Mouse (Mus musculus) heart, embryonic 14.5 days (tissue): Measurements from ENCODE around the gene Zdhhc14. TPM values are rescaled to one million over a fixed set of nuclear protein-coding genes. Genes with fewer than 3 reads are reported as not detected.

Source experiments
- ATAC-seq: fragments of 200-750 bp; cut with Nextera tagmentation; 2 replicates; pipeline ENCODE4 v1.8.0; 2017; ENCODE audit warnings: low read depth, moderate TSS enrichment; ENCODE audit not compliant: insufficient number of reproducible peaks, insufficient read depth, low FRiP score
- H3K27ac ChIP-seq, 2 experiments: fragments of 200-500 bp in 1 of 2; fragments of 300-500 bp in 1 of 2; sonication (generic) in 1 of 2; replicated peaks in 1 of 2; 2 replicates each; pipeline ENCODE4 v1.5.1; 2012 to 2014; ENCODE audit warnings: low read depth in 2 of 2, low read length in 2 of 2, control low read depth in 1 of 2, mild to moderate bottlenecking in 1 of 2, mixed read lengths in 1 of 2; ENCODE audit not compliant: control insufficient read depth in 1 of 2, insufficient read depth in 1 of 2
- H3K27me3 ChIP-seq: fragments of 300-500 bp; sonication (generic); 2 replicates; pipeline ENCODE4 v1.6.1; 2014; ENCODE audit warnings: mild to moderate bottlenecking, low read length, control low read depth; ENCODE audit not compliant: control insufficient read depth, insufficient read depth
- H3K36me3 ChIP-seq: fragments of 300-500 bp; sonication (generic); 2 replicates; pipeline ENCODE4 v1.6.1; 2014; ENCODE audit warnings: mild to moderate bottlenecking, control low read depth, low read length, mixed read lengths; ENCODE audit not compliant: control insufficient read depth, insufficient read depth
- H3K4me1 ChIP-seq, 2 experiments: fragments of 200-500 bp in 1 of 2; fragments of 300-500 bp in 1 of 2; sonication (generic) in 1 of 2; 2 replicates each; pipeline ENCODE4 v1.6.1; 2012 to 2014; ENCODE audit warnings: low read length in 2 of 2, control low read depth in 1 of 2, mixed read lengths in 1 of 2; ENCODE audit not compliant: control insufficient read depth in 2 of 2, insufficient read depth in 2 of 2
- H3K4me2 ChIP-seq: fragments of 300-500 bp; sonication (generic); 2 replicates; pipeline ENCODE4 v1.6.1; 2014; ENCODE audit warnings: mild to moderate bottlenecking, low read length
- H3K4me3 ChIP-seq, 2 experiments: fragments of 200-500 bp in 1 of 2; fragments of 300-500 bp in 1 of 2; sonication (generic) in 1 of 2; 2 replicates each; pipeline ENCODE4 v1.5.1; 2012 to 2014; ENCODE audit warnings: low read length in 2 of 2, mild to moderate bottlenecking in 2 of 2, control low read depth in 1 of 2, low read depth in 1 of 2, moderate library complexity in 1 of 2; ENCODE audit not compliant: control insufficient read depth in 1 of 2, insufficient read depth in 1 of 2
- H3K9ac ChIP-seq: fragments of 300-500 bp; sonication (generic); 2 replicates; pipeline ENCODE4 v1.6.1; 2014; ENCODE audit warnings: mild to moderate bottlenecking, low read length
- H3K9me3 ChIP-seq: fragments of 300-500 bp; sonication (generic); 2 replicates; pipeline ENCODE4 v1.6.1; 2016; ENCODE audit warnings: low read length, control low read depth; ENCODE audit not compliant: control insufficient read depth
- WGBS: fragments of 180-500 bp; shearing (Covaris S2); extraction: QIAGEN DNeasy Blood & Tissue Kit; methylation state at CpG from one replicate; pipeline ENCODE4 v1.1.7; 2014; 5-methylcytosine and 5-hydroxymethylcytosine counted together
- polyA plus RNA-seq: library from polyadenylated mRNA; unstranded; fragments of >200 nt; fragmentation: Nextera tagmentation; extraction: Ambion mirVana; gene quantifications from 2 replicates; pipeline ENCODE4 v1.2.1, GENCODE M21; 2014

Gene Zdhhc14
- polyA plus RNA-seq, 1 experiment from 2014 or later: 1.5 TPM

DNA sequence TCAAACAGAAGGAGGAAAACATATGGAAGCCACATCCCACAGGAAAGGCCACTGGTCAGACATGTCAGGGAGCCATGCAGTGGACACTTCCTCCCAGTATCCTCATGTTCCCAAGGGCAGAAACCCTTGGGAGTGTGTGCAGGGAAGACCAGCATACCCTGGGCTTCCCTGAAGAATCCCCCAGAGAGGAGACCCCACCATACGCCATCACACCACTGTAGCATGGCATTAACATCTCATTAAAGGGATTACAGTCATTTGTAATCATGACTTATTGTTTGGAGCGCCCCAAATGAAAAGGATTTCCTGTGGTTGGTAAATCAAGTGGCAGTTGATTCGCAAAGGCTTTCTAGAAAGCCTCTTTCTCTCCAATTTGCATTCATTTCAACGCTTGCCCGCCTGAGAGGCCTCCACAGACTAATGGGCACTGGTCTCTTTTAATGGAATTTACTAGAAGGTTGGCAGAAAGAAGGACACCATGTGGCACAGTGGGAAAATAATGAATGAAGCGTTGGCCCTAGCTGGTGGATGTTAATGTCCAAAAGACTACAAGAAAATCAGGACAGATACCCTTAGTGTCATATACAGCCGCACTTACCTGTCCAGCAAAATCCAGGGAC, 226.5 kb downstream of the Zdhhc14 start:
- 68% methylated on average over 7 of the region's 7 CpGs for WGBS
- ATAC-seq: no peak

DNA sequence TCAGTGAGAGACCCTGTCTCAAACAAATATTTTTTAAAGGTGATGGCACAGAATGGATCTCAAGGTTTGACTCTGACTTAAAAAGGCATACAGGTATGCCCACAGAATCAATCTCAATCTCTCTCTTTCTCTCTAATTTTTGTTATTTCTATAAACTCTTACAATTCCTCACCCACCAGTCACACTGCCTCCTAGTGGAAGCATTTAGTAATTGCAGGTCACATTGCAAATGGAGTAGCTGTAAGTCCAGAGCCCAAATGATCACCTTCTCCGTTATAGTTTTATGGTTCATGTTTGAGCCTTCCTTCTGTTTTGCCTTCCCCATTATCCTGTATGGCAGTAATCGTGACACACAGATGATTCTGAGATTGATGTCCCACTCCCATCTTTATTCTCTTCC, 230.4 kb downstream of the Zdhhc14 start:
- no peak overlapping the region for H3K9ac ChIP-seq
- no peaks in the 10 kb centered on the region for H3K4me1 ChIP-seq
- H3K4me3 ChIP-seq: no peak overlapping the region
- no peaks in the 10 kb centered on the region for H3K9me3 ChIP-seq
- 86% methylated on average over 2 of the region's 2 CpGs for WGBS
- no peak overlapping the region for H3K4me2 ChIP-seq
- no peak for ATAC-seq
- H3K27ac ChIP-seq: no peak overlapping the region
- no peaks in the 10 kb centered on the region for H3K27me3 ChIP-seq
- no peaks in the 10 kb centered on the region for H3K36me3 ChIP-seq

More for the DNA sequence above, 226.5 kb downstream of the Zdhhc14 start:
- no peak overlapping the region for H3K4me3 ChIP-seq
- no peaks in the 10 kb centered on the region for H3K9me3 ChIP-seq
- H3K9ac ChIP-seq: no peak overlapping the region
- H3K27ac ChIP-seq: no peak overlapping the region
- no peaks in the 10 kb centered on the region for H3K27me3 ChIP-seq
- H3K36me3 ChIP-seq: no peaks in the 10 kb centered on the region
- no peak overlapping the region for H3K4me2 ChIP-seq
- H3K4me1 ChIP-seq: no peaks in the 10 kb centered on the region

DNA sequence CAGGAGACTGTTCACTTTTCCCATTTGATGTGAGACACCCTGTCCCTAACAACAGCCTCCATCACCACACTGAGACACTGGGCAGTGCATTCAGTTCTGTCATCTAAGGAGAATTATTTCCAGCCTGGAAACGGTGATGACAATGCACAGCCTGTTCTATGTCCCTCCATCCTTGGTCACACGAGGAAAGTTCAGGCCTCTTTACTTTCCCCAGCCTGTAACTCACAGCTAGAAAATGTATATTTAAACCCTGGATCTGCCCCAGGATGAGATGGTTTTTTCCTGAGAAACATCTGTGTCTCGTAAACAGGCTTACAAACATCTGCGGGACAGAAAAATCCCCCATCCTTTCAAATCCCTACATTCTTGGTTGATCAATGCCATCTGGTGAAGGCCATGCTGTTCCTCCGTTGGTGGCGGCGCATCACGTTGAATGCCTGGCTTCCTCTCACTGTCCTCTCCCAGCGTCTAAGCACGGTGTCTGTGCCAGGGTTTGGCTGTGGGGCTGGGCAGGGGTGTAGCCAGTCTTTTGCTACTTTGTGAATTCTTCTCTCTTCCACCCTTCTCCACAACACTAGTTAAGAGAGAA, 231.3 kb downstream of the Zdhhc14 start:
- Histone ChIP-seq H3K4me3 (no peak overlapping the region), H3K4me2 (no peak overlapping the region), H3K4me1 (no peaks in the 10 kb centered on the region), H3K9me3 (no peaks in the 10 kb centered on the region), H3K27me3 (no peaks in the 10 kb centered on the region), H3K9ac (no peak overlapping the region), H3K36me3 (no peaks in the 10 kb centered on the region), H3K27ac (no peak overlapping the region)
- no peak for ATAC-seq
- 69% methylated on average over 10 of the region's 10 CpGs for WGBS

DNA sequence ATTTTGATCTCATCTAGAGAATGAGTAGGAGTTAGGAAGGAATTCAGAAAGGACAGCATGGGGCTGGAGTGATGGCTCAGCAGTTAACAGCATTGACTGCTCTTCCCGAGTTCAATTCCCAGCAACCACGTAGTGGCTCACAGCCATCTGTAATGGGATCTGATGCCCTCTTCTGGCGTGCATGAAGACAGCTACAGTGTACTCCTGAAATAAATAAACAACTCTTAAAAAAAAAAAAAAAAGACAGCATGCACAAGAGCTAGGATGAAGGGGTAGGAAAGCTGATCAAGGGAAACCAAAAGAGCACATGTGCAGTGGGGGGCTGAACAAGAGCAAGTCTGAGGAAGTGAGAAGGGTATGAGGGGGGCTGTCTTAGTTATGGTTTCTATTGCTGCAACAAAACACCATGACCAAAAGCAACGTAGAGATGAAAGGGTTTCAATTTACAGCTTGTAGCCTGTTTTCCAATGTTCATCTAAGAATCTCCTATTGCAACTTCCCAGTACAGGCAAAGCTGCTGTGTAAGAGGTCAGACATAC, 237.3 kb downstream of the Zdhhc14 start:
- H3K4me1 ChIP-seq: no peaks in the 10 kb centered on the region
- 56% methylated on average over 4 of the region's 4 CpGs for WGBS
- H3K4me3 ChIP-seq: no peak overlapping the region
- no peak overlapping the region for H3K27ac ChIP-seq
- H3K9me3 ChIP-seq: no peaks in the 10 kb centered on the region
- H3K36me3 ChIP-seq: no peaks in the 10 kb centered on the region
- H3K4me2 ChIP-seq: no peak overlapping the region
- no peaks in the 10 kb centered on the region for H3K27me3 ChIP-seq
- no peak overlapping the region for H3K9ac ChIP-seq
- ATAC-seq: no peak

DNA sequence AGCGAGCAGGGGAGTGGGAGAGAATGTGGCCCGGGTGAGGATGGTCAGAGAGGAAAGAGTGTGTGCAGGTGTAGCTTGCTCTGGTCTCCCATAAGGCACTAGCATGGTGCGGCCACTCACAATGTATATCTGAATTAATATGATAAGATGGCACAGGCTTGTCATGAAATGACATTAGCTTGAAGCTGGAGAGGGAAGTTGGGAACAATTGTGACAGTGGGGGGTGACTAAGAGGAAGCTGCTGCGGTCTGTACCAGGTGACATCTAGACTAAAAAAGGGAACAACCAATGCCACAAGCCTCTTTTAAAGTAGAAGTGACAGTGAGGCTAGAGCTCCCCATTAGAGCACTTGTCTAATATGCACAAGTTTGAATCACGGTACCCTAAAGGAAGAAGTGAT, 238.2 kb downstream of the Zdhhc14 start:
- Histone ChIP-seq H3K4me3 (no peak overlapping the region), H3K27me3 (no peaks in the 10 kb centered on the region), H3K36me3 (no peaks in the 10 kb centered on the region), H3K4me2 (no peak overlapping the region), H3K9me3 (no peaks in the 10 kb centered on the region), H3K9ac (no peak overlapping the region), H3K27ac (no peak overlapping the region), H3K4me1 (no peaks in the 10 kb centered on the region)
- no peak for ATAC-seq
- 70% methylated on average over 5 of the region's 5 CpGs for WGBS

DNA sequence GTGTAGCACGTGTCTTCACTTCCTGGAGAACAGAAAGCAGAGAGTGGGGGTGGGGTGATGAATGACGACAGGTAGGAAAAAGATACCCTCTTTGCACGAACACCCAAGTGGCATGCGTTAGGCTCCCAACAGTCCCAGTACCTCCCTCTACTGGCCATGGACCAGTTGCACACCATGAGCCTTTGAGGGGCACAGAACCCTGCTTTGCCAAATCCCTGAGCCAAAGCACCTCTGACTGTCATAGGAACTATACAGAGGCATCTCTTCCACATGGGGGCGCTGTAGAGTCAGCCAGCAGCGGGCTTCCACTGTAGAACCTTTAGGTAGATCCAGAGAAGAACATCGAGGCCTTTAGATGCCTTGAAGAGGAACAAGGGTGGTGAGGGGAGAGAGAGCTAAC, 241.0 kb downstream of the Zdhhc14 start:
- Histone ChIP-seq H3K27me3 (no peaks in the 10 kb centered on the region), H3K27ac (no peak overlapping the region)

DNA sequence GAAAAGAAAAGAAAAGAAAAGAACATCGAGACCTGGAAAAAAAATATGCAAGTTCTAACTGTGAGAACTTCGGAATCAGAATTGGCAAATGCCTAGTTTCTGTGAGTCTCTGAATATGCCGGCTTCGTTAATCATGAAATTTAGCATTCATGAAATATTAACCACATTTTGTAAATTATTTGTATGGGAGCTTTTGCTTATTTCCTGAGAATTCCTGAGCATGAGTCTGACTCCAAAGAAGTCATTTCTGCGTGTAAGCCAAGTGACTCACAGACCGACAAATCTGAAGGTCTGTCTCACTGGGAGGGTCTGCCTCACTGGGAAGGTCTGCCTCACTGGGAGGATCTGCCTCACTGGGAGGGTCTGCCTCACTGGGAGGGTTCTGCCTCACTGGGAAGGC, 248.7 kb downstream of the Zdhhc14 start:
- H3K27ac ChIP-seq: no peak overlapping the region
- no peaks in the 10 kb centered on the region for H3K27me3 ChIP-seq
- H3K4me3 ChIP-seq: no peak overlapping the region
- no peak overlapping the region for H3K9ac ChIP-seq
- no peaks in the 10 kb centered on the region for H3K9me3 ChIP-seq
- no peak for ATAC-seq
- WGBS: 88% methylated on average over 6 of the region's 6 CpGs
- no peaks in the 10 kb centered on the region for H3K4me1 ChIP-seq
- no peaks in the 10 kb centered on the region for H3K36me3 ChIP-seq
- no peak overlapping the region for H3K4me2 ChIP-seq

More for the DNA sequence above, 241.0 kb downstream of the Zdhhc14 start:
- Histone ChIP-seq H3K36me3 (no peaks in the 10 kb centered on the region), H3K9ac (no peak overlapping the region), H3K4me2 (no peak overlapping the region), H3K4me1 (no peaks in the 10 kb centered on the region), H3K9me3 (no peaks in the 10 kb centered on the region), H3K4me3 (no peak overlapping the region)
- no peak for ATAC-seq
- 23% methylated on average over 7 of the region's 7 CpGs for WGBS

DNA sequence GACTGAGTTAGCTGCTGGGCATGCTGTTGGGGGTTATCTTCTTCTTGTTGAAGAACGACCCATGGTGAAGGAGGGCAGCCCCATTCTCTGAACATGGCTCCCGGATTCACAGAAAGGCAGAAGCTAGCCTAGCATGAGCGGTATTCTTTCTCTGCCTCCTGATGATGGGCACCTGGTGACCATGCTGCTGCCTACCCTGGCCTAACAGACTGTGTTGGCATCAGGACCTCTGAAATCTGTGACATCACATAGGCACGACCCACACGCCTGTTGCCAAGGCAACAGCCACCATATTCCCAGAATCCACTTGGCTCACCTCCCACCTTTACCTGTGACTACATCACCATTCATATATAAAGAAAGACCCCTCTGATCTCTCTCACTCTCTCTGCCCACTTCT, 251.7 kb downstream of the Zdhhc14 start:
- no peak overlapping the region for H3K4me3 ChIP-seq
- no peak overlapping the region for H3K4me2 ChIP-seq
- H3K9me3 ChIP-seq: no peaks in the 10 kb centered on the region
- H3K27ac ChIP-seq: no peak overlapping the region
- H3K36me3 ChIP-seq: no peaks in the 10 kb centered on the region
- H3K9ac ChIP-seq: no peak overlapping the region
- ATAC-seq: no peak
- 77% methylated on average over 5 of the region's 5 CpGs for WGBS
- no peaks in the 10 kb centered on the region for H3K4me1 ChIP-seq
- no peaks in the 10 kb centered on the region for H3K27me3 ChIP-seq
